Mouse (Mus musculus): ENCODE measurements at regions not wholly inside any gene's neighbourhood (a gene's known extent, or its start where the extent isn't known, plus 50 kb on each side); places are given as distances from the start of the nearest gene placed in this dataset.

- TF ChIP-seq CEBPB (IDR thresholded peaks at IDR 0.05; ENCODE audit: insufficient read depth, poor library complexity, severe bottlenecking) = no peak
- no peak for TF ChIP-seq MYOG (IDR thresholded peaks at IDR 0.05; ENCODE audit: control insufficient read depth in 1 of 3, insufficient read depth in 1 of 3, insufficient read length in 2 of 3, low read depth in 2 of 3)
- TF ChIP-seq SRF (IDR thresholded peaks at IDR 0.05; ENCODE audit: control insufficient read depth, insufficient read length, low read depth) = no peak
- no peak for TF ChIP-seq POLR2A (IDR thresholded peaks at IDR 0.05; ENCODE audit: insufficient read length, low read depth)
- TF ChIP-seq MAX (IDR thresholded peaks at IDR 0.05; ENCODE audit: low read depth) = no peak
- no peak for TF ChIP-seq REST (IDR thresholded peaks at IDR 0.05; ENCODE audit: insufficient read depth, insufficient read length)
- no peak for TF ChIP-seq E2F4 (IDR thresholded peaks at IDR 0.05; ENCODE audit: insufficient read depth)
- no peak for TF ChIP-seq TCF12 (IDR thresholded peaks at IDR 0.05; ENCODE audit: insufficient read depth, poor library complexity, severe bottlenecking)
- no peak for TF ChIP-seq POLR2AphosphoS2 (IDR thresholded peaks at IDR 0.05; ENCODE audit: insufficient read length, low read depth)
- no peak for TF ChIP-seq USF1 (IDR thresholded peaks at IDR 0.05; ENCODE audit: low read depth)
- TF ChIP-seq TCF3 (IDR thresholded peaks at IDR 0.05; ENCODE audit: insufficient read length, low read depth) = no peak
- H3K36me3 ChIP-seq (ENCODE audit: control insufficient read depth, insufficient read depth) = no peaks in the 10 kb centered on the region
- H3K4me3 ChIP-seq = no peak overlapping the region
- no peak overlapping the region for H3ac ChIP-seq (ENCODE audit: control insufficient read depth, insufficient read length)
- H3K79me2 ChIP-seq (ENCODE audit: control insufficient read depth, insufficient read depth) = no peaks in the 10 kb centered on the region
- H3K4me2 ChIP-seq (ENCODE audit: low read depth) = no peak overlapping the region
- no peaks in the 10 kb centered on the region for H3K27me3 ChIP-seq (ENCODE audit: control insufficient read depth, insufficient read depth, insufficient read length)
These were observed 381.2 kb downstream of the Arl4a start for GRCm38 (mm10) chr12:39656606-39657005.

- no peaks in the 10 kb centered on the region for H3K27me3 ChIP-seq (ENCODE audit: control insufficient read depth, insufficient read depth, insufficient read length)
- no peak for TF ChIP-seq MAX (IDR thresholded peaks at IDR 0.05; ENCODE audit: low read depth)
- TF ChIP-seq CEBPB (IDR thresholded peaks at IDR 0.05; ENCODE audit: insufficient read depth, poor library complexity, severe bottlenecking) = no peak
- no peak for TF ChIP-seq POLR2AphosphoS2 (IDR thresholded peaks at IDR 0.05; ENCODE audit: insufficient read length, low read depth)
- TF ChIP-seq E2F4 (IDR thresholded peaks at IDR 0.05; ENCODE audit: insufficient read depth) = no peak
- TF ChIP-seq REST (IDR thresholded peaks at IDR 0.05; ENCODE audit: insufficient read depth, insufficient read length) = no peak
- TF ChIP-seq POLR2A (IDR thresholded peaks at IDR 0.05; ENCODE audit: insufficient read length, low read depth) = no peak
- TF ChIP-seq SRF (IDR thresholded peaks at IDR 0.05; ENCODE audit: control insufficient read depth, insufficient read length, low read depth) = no peak
- no peak for TF ChIP-seq MYOD1 (IDR thresholded peaks at IDR 0.05; ENCODE audit: control insufficient read depth in 1 of 3, insufficient read length in 2 of 3, low read depth in 2 of 3)
- no peak for TF ChIP-seq TCF3 (IDR thresholded peaks at IDR 0.05; ENCODE audit: insufficient read length, low read depth)
- no peak for TF ChIP-seq TCF12 (IDR thresholded peaks at IDR 0.05; ENCODE audit: insufficient read depth, poor library complexity, severe bottlenecking)
- TF ChIP-seq MYOG (IDR thresholded peaks at IDR 0.05; ENCODE audit: control insufficient read depth in 1 of 3, insufficient read depth in 1 of 3, insufficient read length in 2 of 3, low read depth in 2 of 3) = no peak
These were observed 388.9 kb downstream of the Arl4a start for GRCm38 (mm10) chr12:39648952-39649351.

GRCm38 (mm10) chr12:39646556-39646955, 391.3 kb downstream of the Arl4a start:
- H3K36me3 ChIP-seq (ENCODE audit: control insufficient read depth, insufficient read depth) = no peaks in the 10 kb centered on the region
- no peak overlapping the region for H3ac ChIP-seq (ENCODE audit: control insufficient read depth, insufficient read length)
- no peak overlapping the region for H3K4me3 ChIP-seq
- no peaks in the 10 kb centered on the region for H3K79me2 ChIP-seq (ENCODE audit: control insufficient read depth, insufficient read depth)
- H3K4me2 ChIP-seq (ENCODE audit: low read depth) = no peak overlapping the region
- H3K27me3 ChIP-seq (ENCODE audit: control insufficient read depth, insufficient read depth, insufficient read length) = no peaks in the 10 kb centered on the region
- TF ChIP-seq REST (IDR thresholded peaks at IDR 0.05; ENCODE audit: insufficient read depth, insufficient read length) (no peak), POLR2A (IDR thresholded peaks at IDR 0.05; ENCODE audit: insufficient read length, low read depth) (no peak), E2F4 (IDR thresholded peaks at IDR 0.05; ENCODE audit: insufficient read depth) (no peak), CEBPB (IDR thresholded peaks at IDR 0.05; ENCODE audit: insufficient read depth, poor library complexity, severe bottlenecking) (no peak), MAX (IDR thresholded peaks at IDR 0.05; ENCODE audit: low read depth) (no peak), TCF12 (IDR thresholded peaks at IDR 0.05; ENCODE audit: insufficient read depth, poor library complexity, severe bottlenecking) (no peak), MYOD1 (IDR thresholded peaks at IDR 0.05; ENCODE audit: control insufficient read depth in 1 of 3, insufficient read length in 2 of 3, low read depth in 2 of 3) (no peak), MYOG (IDR thresholded peaks at IDR 0.05; ENCODE audit: control insufficient read depth in 1 of 3, insufficient read depth in 1 of 3, insufficient read length in 2 of 3, low read depth in 2 of 3) (no peak), SRF (IDR thresholded peaks at IDR 0.05; ENCODE audit: control insufficient read depth, insufficient read length, low read depth) (no peak), USF1 (IDR thresholded peaks at IDR 0.05; ENCODE audit: low read depth) (no peak), POLR2AphosphoS2 (IDR thresholded peaks at IDR 0.05; ENCODE audit: insufficient read length, low read depth) (no peak), TCF3 (IDR thresholded peaks at IDR 0.05; ENCODE audit: insufficient read length, low read depth) (no peak)

More at GRCm38 (mm10) chr12:39648952-39649351, 388.9 kb downstream of the Arl4a start:
- Histone ChIP-seq H3K36me3 (ENCODE audit: control insufficient read depth, insufficient read depth) (no peaks in the 10 kb centered on the region), H3K4me3 (no peak overlapping the region), H3K79me2 (ENCODE audit: control insufficient read depth, insufficient read depth) (no peaks in the 10 kb centered on the region), H3K4me2 (ENCODE audit: low read depth) (no peak overlapping the region), H3ac (ENCODE audit: control insufficient read depth, insufficient read length) (no peak overlapping the region)

- H3K4me2 ChIP-seq (ENCODE audit: low read depth) = no peak overlapping the region
- no peak overlapping the region for H3K4me3 ChIP-seq
- TF ChIP-seq MYOG (IDR thresholded peaks at IDR 0.05; ENCODE audit: control insufficient read depth in 1 of 3, insufficient read depth in 1 of 3, insufficient read length in 2 of 3, low read depth in 2 of 3) = no peak
- no peak for TF ChIP-seq POLR2AphosphoS2 (IDR thresholded peaks at IDR 0.05; ENCODE audit: insufficient read length, low read depth)
- no peak for TF ChIP-seq USF1 (IDR thresholded peaks at IDR 0.05; ENCODE audit: low read depth)
- no peak for TF ChIP-seq REST (IDR thresholded peaks at IDR 0.05; ENCODE audit: insufficient read depth, insufficient read length)
- TF ChIP-seq SRF (IDR thresholded peaks at IDR 0.05; ENCODE audit: control insufficient read depth, insufficient read length, low read depth) = no peak
- no peak for TF ChIP-seq TCF12 (IDR thresholded peaks at IDR 0.05; ENCODE audit: insufficient read depth, poor library complexity, severe bottlenecking)
- no peak for TF ChIP-seq E2F4 (IDR thresholded peaks at IDR 0.05; ENCODE audit: insufficient read depth)
- no peaks in the 10 kb centered on the region for H3K36me3 ChIP-seq (ENCODE audit: control insufficient read depth, insufficient read depth)
- H3K79me2 ChIP-seq (ENCODE audit: control insufficient read depth, insufficient read depth) = no peaks in the 10 kb centered on the region
- H3ac ChIP-seq (ENCODE audit: control insufficient read depth, insufficient read length) = no peak overlapping the region
- H3K27me3 ChIP-seq (ENCODE audit: control insufficient read depth, insufficient read depth, insufficient read length) = no peaks in the 10 kb centered on the region
These were observed 392.2 kb downstream of the Arl4a start for GRCm38 (mm10) chr12:39645581-39645980.

GRCm38 (mm10) chr12:39639246-39639645, 398.6 kb downstream of the Arl4a start:
- no peak overlapping the region for H3ac ChIP-seq (ENCODE audit: control insufficient read depth, insufficient read length)
- H3K4me3 ChIP-seq = no peak overlapping the region
- H3K79me2 ChIP-seq (ENCODE audit: control insufficient read depth, insufficient read depth) = no peaks in the 10 kb centered on the region
- no peak overlapping the region for H3K4me2 ChIP-seq (ENCODE audit: low read depth)
- H3K36me3 ChIP-seq (ENCODE audit: control insufficient read depth, insufficient read depth) = no peaks in the 10 kb centered on the region
- TF ChIP-seq TCF12 (IDR thresholded peaks at IDR 0.05; ENCODE audit: insufficient read depth, poor library complexity, severe bottlenecking) (no peak), TCF3 (IDR thresholded peaks at IDR 0.05; ENCODE audit: insufficient read length, low read depth) (no peak), MYOG (IDR thresholded peaks at IDR 0.05; ENCODE audit: control insufficient read depth in 1 of 3, insufficient read depth in 1 of 3, insufficient read length in 2 of 3, low read depth in 2 of 3) (no peak), POLR2A (IDR thresholded peaks at IDR 0.05; ENCODE audit: insufficient read length, low read depth) (no peak), POLR2AphosphoS2 (IDR thresholded peaks at IDR 0.05; ENCODE audit: insufficient read length, low read depth) (no peak), CEBPB (IDR thresholded peaks at IDR 0.05; ENCODE audit: insufficient read depth, poor library complexity, severe bottlenecking) (no peak), E2F4 (IDR thresholded peaks at IDR 0.05; ENCODE audit: insufficient read depth) (no peak), USF1 (IDR thresholded peaks at IDR 0.05; ENCODE audit: low read depth) (no peak)
- no peaks in the 10 kb centered on the region for H3K27me3 ChIP-seq (ENCODE audit: control insufficient read depth, insufficient read depth, insufficient read length)
